Mouse (Mus musculus) brain, embryonic 14.5 days (tissue): Measurements from ENCODE around the gene Bcl2l15. TPM values are rescaled to one million over a fixed set of nuclear protein-coding genes. Genes with fewer than 3 reads are reported as not detected.
"Not testable (repeated sequence)": the region's sequence is repeated elsewhere in the genome, so short reads cannot be mapped to it uniquely, and the experiment has no call there.

Experiments used
- DNase-seq: peaks from one replicate; pipeline ENCODE4 v3.0.0-alpha.2; 2011; ENCODE audit warnings: low read depth
- CTCF ChIP-seq: fragments of 200-500 bp; IDR thresholded peaks from 2 replicates; pipeline ENCODE4 v1.5.1; 2012; ENCODE audit warnings: inconsistent platforms, mild to moderate bottlenecking, moderate library complexity, borderline replicate concordance; ENCODE audit not compliant: insufficient read depth, insufficient read length; ENCODE audit errors: extremely low read depth
- POLR2A ChIP-seq: fragments of 200-500 bp; IDR thresholded peaks from 2 replicates; pipeline ENCODE4 v1.6.1; 2012; ENCODE audit warnings: mild to moderate bottlenecking, inconsistent platforms, borderline replicate concordance; ENCODE audit not compliant: poor library complexity, insufficient read depth, insufficient read length, severe bottlenecking; ENCODE audit errors: extremely low read depth
- polyA plus RNA-seq: library from polyadenylated mRNA; depleted of rRNA; stranded (reverse); fragments of >200 nt; gene quantifications from 2 replicates; pipeline ENCODE4 v1.2.3, GENCODE M21; 2012

Gene Bcl2l15
- polyA plus RNA-seq, 1 experiment, result 1.6 TPM

- TF ChIP-seq POLR2A (no peak), CTCF (no peak)
- DNase-seq, result no peak
These were observed 29.5 kb upstream of the Bcl2l15 start for GRCm38 (mm10) chr3:103802861-103803260.

GRCm38 (mm10) chr3:103805671-103806070, 26.7 kb upstream of the Bcl2l15 start:
- DNase-seq, result no peak
- no peak for TF ChIP-seq CTCF
- TF ChIP-seq POLR2A, result no peak

- peak; percentile 66; the same call in 1 of the 2 replicates for TF ChIP-seq POLR2A
- TF ChIP-seq CTCF, result no peak
- DNase-seq, result peak; percentile 97
These were observed 23.3 kb upstream of the Bcl2l15 start, which contains the start of the genes Dclre1b, Ap4b1 and Gm43064 for GRCm38 (mm10) chr3:103808891-103809798. TSS of gene Dclre1b (minus strand) at chr3:103809444. TSS of gene Ap4b1 (plus strand) at chr3:103809520. TSS of gene Gm43064 (plus strand) at chr3:103809573.

- DNase-seq, result no peak
- TF ChIP-seq CTCF, result no peak
- TF ChIP-seq POLR2A, result no peak
These were observed 22.6 kb upstream of the Bcl2l15 start for GRCm38 (mm10) chr3:103809799-103810150.

GRCm38 (mm10) chr3:103810967-103811366, 21.4 kb upstream of the Bcl2l15 start:
- no peak for TF ChIP-seq CTCF
- no peak for TF ChIP-seq POLR2A
- DNase-seq, result no peak

- TF ChIP-seq CTCF, result peak; percentile 22; the same call in 1 of the 2 replicates
- no peak for TF ChIP-seq POLR2A
- DNase-seq, result peak; percentile 6
These were observed 4.9 kb upstream of the Bcl2l15 start for GRCm38 (mm10) chr3:103827548-103827947.

- DNase-seq, result no peak
- no peak for TF ChIP-seq CTCF
- TF ChIP-seq POLR2A, result no peak
These were observed 3.4 kb upstream of the Bcl2l15 start for GRCm38 (mm10) chr3:103829036-103829435.

- DNase-seq, result not testable (repeated sequence)
These were observed 1.7 kb upstream of the Bcl2l15 start for GRCm38 (mm10) chr3:103830681-103831080.

GRCm38 (mm10) chr3:103831146-103831545, 1.3 kb upstream of the Bcl2l15 start:
- DNase-seq, result no peak
- TF ChIP-seq POLR2A (no peak), CTCF (no peak)

GRCm38 (mm10) chr3:103834001-103834400, 1.6 kb downstream of the Bcl2l15 start:
- no peak for DNase-seq

GRCm38 (mm10) chr3:103835272-103835950, 3.0 kb downstream of the Bcl2l15 start:
- TF ChIP-seq POLR2A (no peak), CTCF (no peak)

More at GRCm38 (mm10) chr3:103834001-103834400, 1.6 kb downstream of the Bcl2l15 start:
- TF ChIP-seq POLR2A (no peak), CTCF (no peak)

More at GRCm38 (mm10) chr3:103835272-103835950, 3.0 kb downstream of the Bcl2l15 start:
- no peak for DNase-seq
